Mouse (Mus musculus) bone marrow macrophage, adult 2 months (primary cell): Measurements from ENCODE around the gene Lrrc3b.

ENCODE experiments used
- CTCF ChIP-seq: IDR thresholded peaks from 2 replicates; pipeline ENCODE4 v1.5.1; 2012; ENCODE audit warnings: low read depth, mild to moderate bottlenecking, low read length, moderate library complexity
- POLR2A ChIP-seq: IDR thresholded peaks from 2 replicates; pipeline ENCODE4 v1.6.1; 2012; ENCODE audit warnings: mild to moderate bottlenecking, low read depth, low read length, borderline replicate concordance

DNA sequence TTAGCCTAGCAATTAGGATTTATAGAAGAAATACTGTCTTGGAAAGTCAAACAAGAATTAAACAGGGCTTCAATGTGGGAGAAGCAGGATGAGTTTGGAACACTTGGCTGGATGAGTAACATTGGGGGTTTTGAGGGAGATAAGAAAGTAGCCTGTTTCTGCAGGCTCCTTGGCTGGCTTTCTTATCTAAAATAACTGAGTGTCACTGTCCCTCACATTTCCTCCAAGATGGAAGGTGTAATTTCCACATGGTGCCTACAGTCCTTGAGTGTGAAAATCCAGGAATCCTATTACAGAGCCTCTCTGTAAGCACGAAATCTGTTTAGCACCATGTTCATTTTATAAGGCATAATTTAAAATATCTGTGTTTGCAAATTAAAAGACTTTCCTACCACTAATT, 112.9 kb downstream of the Lrrc3b start:
- TF ChIP-seq CTCF (no peak), POLR2A (no peak)
